Mouse (Mus musculus) stomach, embryonic 16.5 days (tissue): Measurements from ENCODE around the gene Hps6. TPM values are rescaled to one million over a fixed set of nuclear protein-coding genes. Genes with fewer than 3 reads are reported as not detected.

Experiments
- ATAC-seq: fragments of 200-750 bp; cut with Nextera tagmentation; 2 replicates; pipeline ENCODE4 v1.8.0; 2017; ENCODE audit warnings: moderate number of reproducible peaks, moderate TSS enrichment; ENCODE audit not compliant: insufficient read depth, low FRiP score
- H3K27ac ChIP-seq: fragments of 300-500 bp; sonication (generic); 2 replicates; pipeline ENCODE4 v1.5.1; 2014; ENCODE audit warnings: low read length
- H3K27me3 ChIP-seq: fragments of 300-500 bp; sonication (generic); 2 replicates; pipeline ENCODE4 v1.6.1; 2014; ENCODE audit warnings: low read length, control low read depth, mixed read lengths; ENCODE audit not compliant: control insufficient read depth, insufficient read depth
- H3K36me3 ChIP-seq: fragments of 300-500 bp; sonication (generic); 2 replicates; pipeline ENCODE4 v1.6.1; 2014; ENCODE audit warnings: low read length; ENCODE audit not compliant: control insufficient read depth, insufficient read depth
- H3K4me1 ChIP-seq: fragments of 300-500 bp; sonication (generic); 2 replicates; pipeline ENCODE4 v1.6.1; 2014; ENCODE audit warnings: low read length, control low read depth, mixed read lengths; ENCODE audit not compliant: control insufficient read depth, insufficient read depth
- H3K4me2 ChIP-seq: fragments of 300-500 bp; sonication (generic); 2 replicates; pipeline ENCODE4 v1.6.1; 2014; ENCODE audit warnings: low read depth, low read length, mixed read lengths
- H3K4me3 ChIP-seq: fragments of 300-500 bp; sonication (generic); replicated peaks from 2 replicates; pipeline ENCODE4 v1.5.1; 2014; ENCODE audit warnings: mild to moderate bottlenecking, low read length
- H3K9ac ChIP-seq: fragments of 300-500 bp; sonication (generic); 2 replicates; pipeline ENCODE4 v1.6.1; 2014; ENCODE audit warnings: low read length
- H3K9me3 ChIP-seq: fragments of 300-500 bp; sonication (generic); replicated peaks from 2 replicates; pipeline ENCODE4 v1.6.1; 2016; ENCODE audit warnings: low read length, control low read depth; ENCODE audit not compliant: control insufficient read depth
- WGBS: fragments of 180-500 bp; shearing (Covaris S2); extraction: QIAGEN DNeasy Blood & Tissue Kit; methylation state at CpG from one replicate; pipeline ENCODE4 v1.1.7; 2014; 5-methylcytosine and 5-hydroxymethylcytosine counted together
- polyA plus RNA-seq: library from polyadenylated mRNA; unstranded; fragments of >200 nt; fragmentation: Nextera tagmentation; extraction: Ambion mirVana; gene quantifications from 2 replicates; pipeline ENCODE4 v1.2.1, GENCODE M21; 2015

Hps6 gene
- polyA plus RNA-seq, 1 experiment from 2014 or later, result 8.5 TPM

- peak; percentile 5; the same call in 1 of the 2 replicates for ATAC-seq
- H3K4me3 ChIP-seq, result peak overlapping the region; percentile 97
- H3K9me3 ChIP-seq, result no peaks in the 10 kb centered on the region
- WGBS, result under 1% methylated on average over 9 of the region's 14 CpGs
- peak overlapping the region; percentile 98 for H3K9ac ChIP-seq
- peak overlapping the region; percentile 94 for H3K4me2 ChIP-seq
- H3K27ac ChIP-seq, result peak overlapping the region; percentile 99
- peaks cover 69% of the 10 kb centered on the region for H3K4me1 ChIP-seq
- H3K27me3 ChIP-seq, result no peaks in the 10 kb centered on the region
- H3K36me3 ChIP-seq, result no peaks in the 10 kb centered on the region
Measured at GRCm38 (mm10) chr19:46041933-46042475, 38.7 kb downstream of the Hps6 start.

GRCm38 (mm10) chr19:46042476-46043011 lies 39.2 kb downstream of the Hps6 start:
- ATAC-seq, result no peak

GRCm38 (mm10) chr19:46043380-46043779 lies 40.1 kb downstream of the Hps6 start:
- peak overlapping the region; percentile 97 for H3K4me3 ChIP-seq
- H3K36me3 ChIP-seq, result no peaks in the 10 kb centered on the region
- peak overlapping the region; percentile 99 for H3K27ac ChIP-seq
- no peak for ATAC-seq
- H3K9me3 ChIP-seq, result no peaks in the 10 kb centered on the region
- peak overlapping the region; percentile 98 for H3K9ac ChIP-seq
- peak overlapping the region; percentile 94 for H3K4me2 ChIP-seq
- peaks cover 57% of the 10 kb centered on the region for H3K4me1 ChIP-seq
- 53% methylated on average over 7 of the region's 7 CpGs for WGBS
- H3K27me3 ChIP-seq, result no peaks in the 10 kb centered on the region

More at GRCm38 (mm10) chr19:46042476-46043011, 39.2 kb downstream of the Hps6 start:
- peak overlapping the region; percentile 98 for H3K9ac ChIP-seq
- peak overlapping the region; percentile 99 for H3K27ac ChIP-seq
- peak overlapping the region; percentile 94 for H3K4me2 ChIP-seq
- H3K36me3 ChIP-seq, result no peaks in the 10 kb centered on the region
- H3K9me3 ChIP-seq, result no peaks in the 10 kb centered on the region
- 8% methylated on average over 6 of the region's 6 CpGs for WGBS
- peak overlapping the region; percentile 97 for H3K4me3 ChIP-seq
- H3K27me3 ChIP-seq, result no peaks in the 10 kb centered on the region
- H3K4me1 ChIP-seq, result peaks cover 64% of the 10 kb centered on the region

GRCm38 (mm10) chr19:46044271-46044992 lies 41.1 kb downstream of the Hps6 start, which contains the start of gene Pprc1:
Gene Pprc1, plus strand, starts transcription at chr19:46044886.
- under 1% methylated on average over 34 of the region's 34 CpGs for WGBS
- ATAC-seq, result no peak
- H3K4me1 ChIP-seq, result peaks cover 57% of the 10 kb centered on the region

GRCm38 (mm10) chr19:46044993-46045695 lies 41.8 kb downstream of the Hps6 start, which contains the start of gene Ldb1:
Gene Ldb1, minus strand, starts transcription at chr19:46045214.
- peak; percentile 80 for ATAC-seq
- no peaks in the 10 kb centered on the region for H3K9me3 ChIP-seq
- no peaks in the 10 kb centered on the region for H3K36me3 ChIP-seq
- peak within 1 kb of the TSS; percentile 94 for H3K4me2 ChIP-seq
- peak within 1 kb of the TSS; percentile 97 for H3K4me3 ChIP-seq
- peak within 1 kb of the TSS; percentile 98 for H3K9ac ChIP-seq
- under 1% methylated on average over 82 of the region's 84 CpGs for WGBS
- H3K27ac ChIP-seq, result peak within 1 kb of the TSS; percentile 99
- no peaks in the 10 kb centered on the region for H3K27me3 ChIP-seq
- H3K4me1 ChIP-seq, result peaks cover 53% of the 10 kb centered on the region

More at GRCm38 (mm10) chr19:46044271-46044992, 41.1 kb downstream of the Hps6 start, which contains the start of gene Pprc1:
- H3K27ac ChIP-seq, result peak within 1 kb of the TSS; percentile 99
- no peaks in the 10 kb centered on the region for H3K27me3 ChIP-seq
- H3K9ac ChIP-seq, result peak within 1 kb of the TSS; percentile 98
- peak within 1 kb of the TSS; percentile 94 for H3K4me2 ChIP-seq
- no peaks in the 10 kb centered on the region for H3K36me3 ChIP-seq
- peak within 1 kb of the TSS; percentile 97 for H3K4me3 ChIP-seq
- no peaks in the 10 kb centered on the region for H3K9me3 ChIP-seq

GRCm38 (mm10) chr19:46045696-46046311 lies 42.5 kb downstream of the Hps6 start:
- Histone ChIP-seq H3K4me1 (peaks cover 46% of the 10 kb centered on the region), H3K27me3 (no peaks in the 10 kb centered on the region), H3K9ac (peak overlapping the region; percentile 98), H3K36me3 (no peaks in the 10 kb centered on the region), H3K9me3 (no peaks in the 10 kb centered on the region), H3K4me3 (peak overlapping the region; percentile 97), H3K4me2 (peak overlapping the region; percentile 94), H3K27ac (peak overlapping the region; percentile 99)
- whole genome bisulfite sequencing, result under 1% methylated on average over 7 of the region's 7 CpGs
- peak; percentile 61 for ATAC-seq

- Histone ChIP-seq H3K9me3 (no peaks in the 10 kb centered on the region), H3K9ac (no peak overlapping the region), H3K4me2 (peak overlapping the region; percentile 94), H3K36me3 (no peaks in the 10 kb centered on the region), H3K27ac (peak overlapping the region; percentile 99), H3K4me1 (peaks cover 38% of the 10 kb centered on the region), H3K4me3 (no peak overlapping the region), H3K27me3 (no peaks in the 10 kb centered on the region)
- ATAC-seq, result no peak
- 3% methylated on average over 10 of the region's 10 CpGs for WGBS
Measured at GRCm38 (mm10) chr19:46046621-46047025, 43.3 kb downstream of the Hps6 start.

- no peak for ATAC-seq
- H3K4me2 ChIP-seq, result no peak overlapping the region
- peaks cover 30% of the 10 kb centered on the region for H3K4me1 ChIP-seq
- no peaks in the 10 kb centered on the region for H3K9me3 ChIP-seq
- H3K4me3 ChIP-seq, result no peak overlapping the region
- no peaks in the 10 kb centered on the region for H3K27me3 ChIP-seq
- H3K36me3 ChIP-seq, result no peaks in the 10 kb centered on the region
- 62% methylated on average over 2 of the region's 2 CpGs for WGBS
- H3K27ac ChIP-seq, result no peak overlapping the region; the same call in 1 of the 2 replicates
- H3K9ac ChIP-seq, result no peak overlapping the region
Measured at GRCm38 (mm10) chr19:46047426-46047825, 44.1 kb downstream of the Hps6 start.
